Mouse (Mus musculus) MEL (cell line): ENCODE data around the gene Atp2a2. TPM values are rescaled to one million over a fixed set of nuclear protein-coding genes. Genes with fewer than 3 reads are reported as not detected.

Source experiments
- DNase-seq: peaks from one replicate; pipeline ENCODE4 v3.0.0; 2011; ENCODE audit warnings: low read depth, low spot score
- H3K27ac ChIP-seq: 2 replicates; pipeline ENCODE4 v1.5.1; 2012; ENCODE audit warnings: low read depth, mild to moderate bottlenecking, control low read depth, low read length, moderate library complexity; ENCODE audit not compliant: control insufficient read depth
- H3K27me3 ChIP-seq, 2 experiments: fragments of 150-350 bp in 1 of 2; sonication (generic) in 1 of 2; 2 replicates each; pipeline ENCODE4 v1.6.1; 2012; ENCODE audit warnings: low read length in 2 of 2, mild to moderate bottlenecking in 2 of 2, improper control_type of control experiment in 1 of 2, moderate library complexity in 1 of 2; ENCODE audit not compliant: insufficient read depth in 2 of 2, control insufficient read depth in 1 of 2
- H3K36me3 ChIP-seq, 2 experiments: 2 replicates each; pipeline ENCODE4 v1.6.1; 2012 to 2014; ENCODE audit warnings: low read length in 2 of 2, improper control_type of control experiment in 1 of 2, inconsistent platforms in 1 of 2, mild to moderate bottlenecking in 1 of 2; ENCODE audit not compliant: insufficient read depth in 2 of 2, control insufficient read depth in 1 of 2
- H3K4me1 ChIP-seq, 2 experiments: fragments of 150-350 bp in 1 of 2; sonication (generic) in 1 of 2; 2 replicates each; pipeline ENCODE4 v1.6.1; 2012; ENCODE audit warnings: low read length in 2 of 2, improper control_type of control experiment in 1 of 2, mild to moderate bottlenecking in 1 of 2; ENCODE audit not compliant: insufficient read depth in 2 of 2, control insufficient read depth in 1 of 2
- H3K4me3 ChIP-seq, 2 experiments: fragments of 150-350 bp in 1 of 2; sonication (generic) in 1 of 2; 2 replicates each; pipeline ENCODE4 v1.5.1; 2012; ENCODE audit warnings: low read depth in 2 of 2, low read length in 2 of 2, mild to moderate bottlenecking in 2 of 2, moderate library complexity in 2 of 2, control low read depth in 1 of 2, improper control_type of control experiment in 1 of 2; ENCODE audit not compliant: control insufficient read depth in 1 of 2, insufficient read depth in 1 of 2
- H3K79me2 ChIP-seq: 2 replicates; pipeline ENCODE4 v1.6.1; 2012; ENCODE audit warnings: mild to moderate bottlenecking, low read length, moderate library complexity; ENCODE audit not compliant: control insufficient read depth, poor library complexity, insufficient read depth
- H3K9ac ChIP-seq: 2 replicates; pipeline ENCODE4 v1.6.1; 2012; ENCODE audit warnings: low read depth, mild to moderate bottlenecking, control low read depth, low read length, moderate library complexity; ENCODE audit not compliant: control insufficient read depth, poor library complexity, severe bottlenecking
- H3K9me3 ChIP-seq: fragments of 150-350 bp; sonication (generic); replicated peaks from 2 replicates; pipeline ENCODE4 v1.6.1; 2012; ENCODE audit warnings: mild to moderate bottlenecking, low read length, improper control_type of control experiment, moderate library complexity; ENCODE audit not compliant: insufficient read depth
- BHLHE40 ChIP-seq: IDR thresholded peaks from 2 replicates; pipeline ENCODE4 v1.6.1; 2012; ENCODE audit warnings: low read depth, mild to moderate bottlenecking, inconsistent platforms, low read length, improper control_type of control experiment, borderline replicate concordance
- CHD1 ChIP-seq: IDR thresholded peaks from 2 replicates; pipeline ENCODE4 v1.6.1; 2012; ENCODE audit warnings: low read depth, mild to moderate bottlenecking, inconsistent platforms, low read length, improper control_type of control experiment
- CHD2 ChIP-seq: IDR thresholded peaks from 2 replicates; pipeline ENCODE4 v1.6.1; 2011; ENCODE audit warnings: low read length, improper control_type of control experiment
- CTCF ChIP-seq, 3 experiments: IDR thresholded peaks in 2 of 3; conservative IDR thresholded peaks in 1 of 3; 2 replicates each; pipeline ENCODE4 v1.5.1; 2011 to 2012; ENCODE audit warnings: low read length in 3 of 3, low read depth in 2 of 3, mild to moderate bottlenecking in 2 of 3, improper control_type of control experiment in 1 of 3, inconsistent platforms in 1 of 3, mixed read lengths in 1 of 3, moderate library complexity in 1 of 3; ENCODE audit not compliant: control insufficient read depth in 1 of 3, insufficient read depth in 1 of 3, poor library complexity in 1 of 3, severe bottlenecking in 1 of 3
- E2F4 ChIP-seq: IDR thresholded peaks from 2 replicates; pipeline ENCODE4 v1.6.1; 2011; ENCODE audit warnings: low read depth, low read length, improper control_type of control experiment, borderline replicate concordance
- ELF1 ChIP-seq: IDR thresholded peaks from 2 replicates; pipeline ENCODE4 v1.6.1; 2014; ENCODE audit warnings: low read depth, mild to moderate bottlenecking, inconsistent platforms, low read length, improper control_type of control experiment, moderate library complexity
- EP300 ChIP-seq, 2 experiments: IDR thresholded peaks; 2 replicates each; pipeline ENCODE4 v1.6.1; 2011; ENCODE audit warnings: improper control_type of control experiment in 2 of 2, low read length in 2 of 2, low read depth in 1 of 2, mild to moderate bottlenecking in 1 of 2
- ETS1 ChIP-seq: IDR thresholded peaks from 2 replicates; pipeline ENCODE4 v1.6.1; 2012; ENCODE audit warnings: low read depth, mild to moderate bottlenecking, inconsistent platforms, low read length, improper control_type of control experiment, moderate library complexity
- GABPA ChIP-seq: IDR thresholded peaks from 2 replicates; pipeline ENCODE4 v1.6.1; 2012; ENCODE audit warnings: low read depth, mild to moderate bottlenecking, inconsistent platforms, low read length, improper control_type of control experiment, moderate library complexity
- GATA1 ChIP-seq: IDR thresholded peaks from 2 replicates; pipeline ENCODE4 v1.6.1; 2011; ENCODE audit warnings: low read depth, low read length, improper control_type of control experiment
- JUND ChIP-seq: IDR thresholded peaks from 2 replicates; pipeline ENCODE4 v1.6.1; 2011; ENCODE audit warnings: low read depth, mild to moderate bottlenecking, improper control_type of control experiment, low read length
- KAT2A ChIP-seq: conservative IDR thresholded peaks from 2 replicates; pipeline ENCODE4 v1.6.1; 2012; ENCODE audit warnings: low read depth, low read length, improper control_type of control experiment, inconsistent platforms
- MAFK ChIP-seq: IDR thresholded peaks from 2 replicates; pipeline ENCODE4 v1.6.1; 2011; ENCODE audit warnings: low read depth, mild to moderate bottlenecking, low read length, improper control_type of control experiment, borderline replicate concordance
- MAX ChIP-seq: IDR thresholded peaks from 2 replicates; pipeline ENCODE4 v1.6.1; 2011; ENCODE audit warnings: low read length, improper control_type of control experiment
- MAZ ChIP-seq: IDR thresholded peaks from 2 replicates; pipeline ENCODE4 v1.6.1; 2012; ENCODE audit warnings: low read depth, mild to moderate bottlenecking, inconsistent platforms, low read length, improper control_type of control experiment
- MEF2A ChIP-seq: IDR thresholded peaks from 2 replicates; pipeline ENCODE4 v1.6.1; 2014; ENCODE audit warnings: low read depth, mild to moderate bottlenecking, inconsistent platforms, low read length, improper control_type of control experiment; ENCODE audit not compliant: poor library complexity, insufficient replicate concordance, severe bottlenecking; ENCODE audit errors: extremely low read depth
- MXI1 ChIP-seq: IDR thresholded peaks from 2 replicates; pipeline ENCODE4 v1.6.1; 2011; ENCODE audit warnings: mild to moderate bottlenecking, low read depth, low read length, improper control_type of control experiment
- POLR2AphosphoS5 ChIP-seq: IDR thresholded peaks from 2 replicates; pipeline ENCODE4 v1.6.1; 2012; ENCODE audit warnings: low read depth, borderline replicate concordance, mild to moderate bottlenecking, inconsistent platforms, low read length, moderate library complexity, mixed read lengths
- RAD21 ChIP-seq: IDR thresholded peaks from 2 replicates; pipeline ENCODE4 v1.6.1; 2011; ENCODE audit warnings: mild to moderate bottlenecking, low read depth, low read length, improper control_type of control experiment
- RCOR1 ChIP-seq: IDR thresholded peaks from 2 replicates; pipeline ENCODE4 v1.6.1; 2012; ENCODE audit warnings: low read depth, mild to moderate bottlenecking, inconsistent platforms, low read length, improper control_type of control experiment
- SIN3A ChIP-seq: IDR thresholded peaks from 2 replicates; pipeline ENCODE4 v1.6.1; 2012; ENCODE audit warnings: low read length, improper control_type of control experiment, inconsistent platforms
- SMC3 ChIP-seq: IDR thresholded peaks from 2 replicates; pipeline ENCODE4 v1.6.1; 2011; ENCODE audit warnings: low read depth, low read length, improper control_type of control experiment
- TAL1 ChIP-seq: IDR thresholded peaks from 2 replicates; pipeline ENCODE4 v1.6.1; 2012; ENCODE audit warnings: mild to moderate bottlenecking, inconsistent platforms, low read length, moderate library complexity, mixed read lengths
- TBP ChIP-seq: IDR thresholded peaks from 2 replicates; pipeline ENCODE4 v1.8.0; 2011; ENCODE audit warnings: low read depth, low read length, improper control_type of control experiment
- USF1 ChIP-seq: IDR thresholded peaks from 2 replicates; pipeline ENCODE4 v1.6.1; 2014; ENCODE audit warnings: low read depth, mild to moderate bottlenecking, inconsistent platforms, low read length, improper control_type of control experiment, moderate library complexity
- ZC3H11A ChIP-seq: IDR thresholded peaks from 2 replicates; pipeline ENCODE4 v1.6.1; 2012; ENCODE audit warnings: low read depth, mild to moderate bottlenecking, inconsistent platforms, low read length, improper control_type of control experiment
- ZMIZ1 ChIP-seq: IDR thresholded peaks from 2 replicates; pipeline ENCODE4 v1.6.1; 2012; ENCODE audit warnings: low read depth, mild to moderate bottlenecking, inconsistent platforms, low read length, improper control_type of control experiment, moderate library complexity
- polyA plus RNA-seq, 2 experiments: library from polyadenylated mRNA; stranded (reverse) in 1 of 2; unstranded in 1 of 2; fragments of >175 nt in 1 of 2; fragments of >200 nt in 1 of 2; gene quantifications; 2 replicates each; pipeline versions ENCODE4 v1.2.1 to v1.2.4; 2012; ENCODE audit warnings: low replicate concordance in 2 of 2, low read depth in 1 of 2; ENCODE audit not compliant: insufficient read length in 2 of 2, insufficient read depth in 1 of 2, missing spikeins in 1 of 2
- total RNA-seq: library from RNA; depleted of rRNA; stranded (reverse); fragments of 300-350 nt; gene quantifications from 2 replicates; pipeline ENCODE4 v1.2.3, GENCODE M21; 2012

Gene Atp2a2
- total and polyA plus RNA-seq, 3 experiments = 117 to 199 (median 176) TPM

GRCm38 (mm10) chr5:122481844-122482243 lies 20.2 kb downstream of the Atp2a2 start:
- peaks cover 4% of the 10 kb centered on the region; the same call in 1 of the 2 replicates for H3K79me2 ChIP-seq
- H3K27ac ChIP-seq = no peak overlapping the region
- no peaks in the 10 kb centered on the region for H3K27me3 ChIP-seq
- no peak overlapping the region for H3K9ac ChIP-seq
- peaks cover 2 to 71% of the 10 kb centered on the region in 2 experiments for H3K36me3 ChIP-seq
- no peaks in the 10 kb centered on the region for H3K9me3 ChIP-seq
- TF ChIP-seq MXI1 = no peak
- TF ChIP-seq MAZ = no peak
- no peak for TF ChIP-seq MEF2A
- no peak for TF ChIP-seq RCOR1
- no peak for TF ChIP-seq SMC3
- no peak for TF ChIP-seq CTCF (IDR thresholded peaks at IDR 0.05 in 2 of 3, conservative IDR thresholded peaks at IDR 0.05 in 1 of 3; ENCODE audit: control insufficient read depth in 1 of 3, insufficient read depth in 1 of 3, low read depth in 2 of 3, low read length in 3 of 3, poor library complexity in 1 of 3, severe bottlenecking in 1 of 3)
- TF ChIP-seq ZC3H11A = no peak
- TF ChIP-seq MAFK = no peak
- no peak for TF ChIP-seq EP300 (IDR thresholded peaks at IDR 0.05; ENCODE audit: low read depth in 1 of 2, low read length in 2 of 2)
- TF ChIP-seq GATA1 = no peak
- TF ChIP-seq GABPA = no peak
- TF ChIP-seq TBP = no peak
- TF ChIP-seq BHLHE40 = no peak
- no peak for TF ChIP-seq ETS1
- no peak for TF ChIP-seq SIN3A
- TF ChIP-seq RAD21 = no peak
- TF ChIP-seq MAX = no peak
- no peak for TF ChIP-seq CHD1
- TF ChIP-seq, all 39 proteins: peak for 0
- Histone ChIP-seq H3K4me1 (no peaks in the 10 kb centered on the region), H3K4me3 (no peak overlapping the region)
- no peak for DNase-seq

- no peak overlapping the region for H3K4me3 ChIP-seq
- peaks cover 6% of the 10 kb centered on the region for H3K79me2 ChIP-seq
- H3K9ac ChIP-seq = no peak overlapping the region
- DNase-seq = no peak
- no peaks in the 10 kb centered on the region for H3K27me3 ChIP-seq
- no peak for TF ChIP-seq USF1
- no peak for TF ChIP-seq KAT2A
- no peak for TF ChIP-seq GABPA
- no peak for TF ChIP-seq ZC3H11A
- TF ChIP-seq CHD2 = no peak
- TF ChIP-seq ZMIZ1 = no peak
- TF ChIP-seq ETS1 = no peak
- no peak for TF ChIP-seq E2F4
- TF ChIP-seq JUND = no peak
- TF ChIP-seq MAFK = no peak
- TF ChIP-seq TAL1 = no peak
- no peak for TF ChIP-seq GATA1
- TF ChIP-seq POLR2AphosphoS5 = no peak
- no peak for TF ChIP-seq SIN3A
- TF ChIP-seq ELF1 = no peak
- no peak for TF ChIP-seq EP300 (IDR thresholded peaks at IDR 0.05; ENCODE audit: low read depth in 1 of 2, low read length in 2 of 2)
- TF ChIP-seq MAZ = no peak
- TF ChIP-seq CTCF (IDR thresholded peaks at IDR 0.05 in 2 of 3, conservative IDR thresholded peaks at IDR 0.05 in 1 of 3; ENCODE audit: control insufficient read depth in 1 of 3, insufficient read depth in 1 of 3, low read depth in 2 of 3, low read length in 3 of 3, poor library complexity in 1 of 3, severe bottlenecking in 1 of 3) = no peak
- TF ChIP-seq MEF2A = no peak
- H3K27ac ChIP-seq = no peak overlapping the region
- no peaks in the 10 kb centered on the region for H3K9me3 ChIP-seq
- H3K4me1 ChIP-seq = no peaks in the 10 kb centered on the region
- H3K36me3 ChIP-seq = peaks cover 2 to 66% of the 10 kb centered on the region in 2 experiments
Measured at GRCm38 (mm10) chr5:122479131-122479530, 22.9 kb downstream of the Atp2a2 start.
